Mouse (Mus musculus) liver, embryonic 11.5 days (tissue): ENCODE data around the gene Tmem150c. TPM values are rescaled to one million over a fixed set of nuclear protein-coding genes. Genes with fewer than 3 reads are reported as not detected.

Experiments used
- ATAC-seq: fragments of 200-750 bp; cut with Nextera tagmentation; replicated peaks from 2 replicates; pipeline ENCODE4 v1.8.0; 2017; ENCODE audit warnings: moderate number of reproducible peaks, mild to moderate bottlenecking, moderate TSS enrichment, moderate library complexity; ENCODE audit not compliant: low FRiP score
- DNase-seq: peaks from one replicate; pipeline ENCODE4 v3.0.0-alpha.2; 2017; ENCODE audit warnings: low spot score
- H3K27ac ChIP-seq: fragments of 300-500 bp; sonication (generic); 2 replicates; pipeline ENCODE4 v1.5.1; 2014; ENCODE audit warnings: mild to moderate bottlenecking, low read depth, low read length, control low read depth
- H3K27me3 ChIP-seq: fragments of 300-500 bp; sonication (generic); replicated peaks from 2 replicates; pipeline ENCODE4 v1.6.1; 2014; ENCODE audit warnings: low read length, mixed read lengths; ENCODE audit not compliant: control insufficient read depth, insufficient read depth
- H3K36me3 ChIP-seq: fragments of 300-500 bp; sonication (generic); 2 replicates; pipeline ENCODE4 v1.6.1; 2014; ENCODE audit warnings: mild to moderate bottlenecking, low read length, moderate library complexity, mixed read lengths; ENCODE audit not compliant: control insufficient read depth, insufficient read depth
- H3K4me1 ChIP-seq: fragments of 300-500 bp; sonication (generic); replicated peaks from 2 replicates; pipeline ENCODE4 v1.6.1; 2014; ENCODE audit warnings: low read length, mixed read lengths; ENCODE audit not compliant: control insufficient read depth, insufficient read depth
- H3K4me2 ChIP-seq: fragments of 300-500 bp; sonication (generic); 2 replicates; pipeline ENCODE4 v1.6.1; 2014; ENCODE audit warnings: mild to moderate bottlenecking, control low read depth, moderate library complexity
- H3K4me3 ChIP-seq: fragments of 300-500 bp; sonication (generic); 2 replicates; pipeline ENCODE4 v1.5.1; 2014; ENCODE audit warnings: low read depth, low read length, control low read depth
- H3K9ac ChIP-seq: fragments of 300-500 bp; sonication (generic); 2 replicates; pipeline ENCODE4 v1.6.1; 2014; ENCODE audit warnings: low read depth, low read length, control low read depth
- H3K9me3 ChIP-seq: fragments of 300-500 bp; sonication (generic); 2 replicates; pipeline ENCODE4 v1.6.1; 2016; ENCODE audit warnings: low read length, inconsistent platforms, mixed read lengths; ENCODE audit not compliant: control insufficient read depth
- WGBS: fragments of 180-500 bp; shearing (Covaris S2); extraction: QIAGEN DNeasy Blood & Tissue Kit; methylation state at CpG from one replicate; pipeline ENCODE4 v1.1.7; 2014; 5-methylcytosine and 5-hydroxymethylcytosine counted together
- polyA plus RNA-seq: library from polyadenylated mRNA; unstranded; fragments of >200 nt; fragmentation: Nextera tagmentation; extraction: Ambion mirVana; gene quantifications from 2 replicates; pipeline ENCODE4 v1.2.1, GENCODE M21; 2014

Gene Tmem150c
- polyA plus RNA-seq, 1 experiment from 2014 or later, result 2.3 TPM

DNA sequence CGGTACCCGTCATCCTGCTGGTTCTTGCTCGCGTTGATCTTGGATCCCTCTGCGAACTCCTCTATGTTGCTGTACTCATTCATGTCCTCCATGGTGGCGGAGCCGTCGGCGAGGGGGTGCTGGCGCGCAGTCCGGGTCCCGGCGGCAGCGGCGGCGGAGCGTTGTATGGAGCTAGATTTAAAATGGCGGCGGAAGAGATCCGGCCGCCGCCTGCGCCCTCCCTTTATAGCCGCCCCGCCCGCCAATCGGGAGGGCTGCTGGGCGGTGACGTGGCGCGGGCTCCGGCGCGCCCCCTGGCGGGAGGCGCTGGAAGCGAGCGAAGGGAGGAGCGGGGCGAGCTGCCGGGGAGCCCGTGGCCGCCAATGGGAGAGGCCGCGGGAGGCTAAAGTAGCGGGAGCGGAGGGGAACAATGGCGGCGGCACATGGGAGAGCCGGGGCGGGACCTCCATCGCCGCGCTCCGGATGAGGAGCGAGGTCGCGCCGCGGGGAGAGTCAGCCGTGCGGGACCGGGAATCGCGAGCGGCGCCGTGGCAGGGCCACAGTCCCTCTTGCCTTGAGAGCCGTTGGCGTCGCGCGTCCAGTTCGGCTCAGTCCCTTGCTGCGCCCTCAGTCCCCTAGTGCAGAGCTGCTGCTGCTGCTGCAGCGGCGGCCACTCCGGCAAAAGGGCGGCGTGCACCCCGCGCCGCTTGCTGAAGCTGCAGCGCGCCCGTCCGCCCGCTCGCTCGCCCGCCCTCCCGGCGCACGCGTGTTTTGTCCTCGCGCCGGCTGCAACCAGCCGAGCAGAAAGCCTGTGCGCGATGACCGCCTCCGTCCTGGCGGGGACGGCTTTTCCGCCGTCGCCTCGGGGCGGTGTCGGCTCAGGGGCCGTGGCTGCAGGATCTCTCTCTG, 120.7 kb downstream of the Tmem150c start:
- Histone ChIP-seq H3K36me3 (peaks cover 26% of the 10 kb centered on the region), H3K4me3 (peak overlapping the region; percentile 93), H3K9me3 (no peaks in the 10 kb centered on the region), H3K4me1 (peaks cover 24% of the 10 kb centered on the region), H3K27ac (peak overlapping the region; percentile 98), H3K9ac (peak overlapping the region; percentile 100), H3K4me2 (peak overlapping the region; percentile 83), H3K27me3 (no peaks in the 10 kb centered on the region)
- WGBS, result under 1% methylated on average over 113 of the region's 113 CpGs
- DNase-seq (peak; percentile 95), ATAC-seq (peak; percentile 77)

DNA sequence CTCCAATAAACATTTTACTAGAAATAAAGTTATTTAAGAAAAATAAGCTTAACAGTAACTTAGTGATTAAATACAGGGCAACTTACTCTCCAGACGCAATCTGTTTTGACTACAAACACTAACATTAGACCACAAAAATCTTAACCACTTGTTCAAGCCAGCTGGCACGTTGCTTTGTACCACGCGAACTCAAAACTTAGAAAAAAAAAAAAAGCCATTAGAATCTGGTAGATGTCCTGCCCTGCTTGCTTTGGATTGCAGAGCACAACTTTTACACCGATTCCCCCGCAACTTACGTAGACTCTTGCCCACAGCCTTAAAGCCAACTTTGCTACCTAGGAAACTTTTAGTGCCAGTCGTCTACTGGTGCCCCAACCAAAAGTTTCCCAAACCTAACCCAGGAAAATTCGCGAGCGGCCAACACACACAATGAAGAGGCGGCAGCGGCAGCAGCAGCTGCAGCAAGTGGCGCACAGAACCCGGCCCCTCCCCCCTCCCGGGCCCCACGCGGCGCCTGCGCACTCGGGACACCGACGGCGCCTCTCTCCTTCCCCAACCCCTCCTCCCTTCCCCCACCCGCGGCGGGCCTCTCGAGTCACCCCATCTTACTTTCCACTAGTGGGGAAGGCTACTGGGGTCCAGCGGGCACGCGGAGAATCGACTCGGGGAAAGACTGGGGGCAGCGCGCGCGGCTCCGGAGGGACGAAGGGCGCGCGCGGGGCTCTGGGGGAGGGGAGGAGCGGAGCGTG, 121.5 kb downstream of the Tmem150c start:
- WGBS, result 1% methylated on average over 45 of the region's 45 CpGs
- peak; percentile 86 for DNase-seq
- H3K4me1 ChIP-seq, result peaks cover 16% of the 10 kb centered on the region
- H3K27me3 ChIP-seq, result no peaks in the 10 kb centered on the region
- H3K4me3 ChIP-seq, result peak overlapping the region; percentile 93
- H3K27ac ChIP-seq, result peak overlapping the region; percentile 89
- peak; percentile 32 for ATAC-seq
- no peaks in the 10 kb centered on the region for H3K9me3 ChIP-seq
- peak overlapping the region; percentile 100 for H3K9ac ChIP-seq
- peaks cover 31% of the 10 kb centered on the region for H3K36me3 ChIP-seq
- H3K4me2 ChIP-seq, result peak overlapping the region; percentile 83

DNA sequence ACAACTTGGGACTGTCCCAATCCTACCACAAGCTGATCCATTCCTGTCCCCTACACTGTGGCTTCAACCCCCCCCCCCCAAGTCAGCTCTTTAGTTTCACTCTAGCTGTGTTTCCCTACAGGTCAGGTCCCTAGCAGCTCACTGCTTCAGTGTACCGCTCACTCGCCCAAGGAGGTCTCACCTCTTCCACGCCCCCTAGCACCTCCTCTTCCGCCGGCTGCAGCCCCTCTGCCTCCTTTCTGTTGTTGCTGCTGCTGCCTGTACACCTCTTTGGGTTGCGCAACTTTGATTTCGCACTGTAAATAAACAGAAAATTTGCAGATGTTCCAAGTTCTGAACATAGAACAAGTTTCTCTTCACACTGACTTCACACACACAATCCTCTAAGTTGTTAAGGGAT, 122.9 kb downstream of the Tmem150c start:
- Histone ChIP-seq H3K36me3 (peaks cover 40% of the 10 kb centered on the region), H3K27me3 (no peaks in the 10 kb centered on the region), H3K27ac (no peak overlapping the region), H3K4me2 (peak overlapping the region; percentile 83), H3K4me1 (peaks cover 12% of the 10 kb centered on the region), H3K9me3 (no peaks in the 10 kb centered on the region), H3K9ac (peak overlapping the region; percentile 43; the same call in 1 of the 2 replicates), H3K4me3 (peak overlapping the region; percentile 93)
- ATAC-seq (no peak), DNase-seq (no peak)
- WGBS, result 35% methylated on average over 7 of the region's 7 CpGs

DNA sequence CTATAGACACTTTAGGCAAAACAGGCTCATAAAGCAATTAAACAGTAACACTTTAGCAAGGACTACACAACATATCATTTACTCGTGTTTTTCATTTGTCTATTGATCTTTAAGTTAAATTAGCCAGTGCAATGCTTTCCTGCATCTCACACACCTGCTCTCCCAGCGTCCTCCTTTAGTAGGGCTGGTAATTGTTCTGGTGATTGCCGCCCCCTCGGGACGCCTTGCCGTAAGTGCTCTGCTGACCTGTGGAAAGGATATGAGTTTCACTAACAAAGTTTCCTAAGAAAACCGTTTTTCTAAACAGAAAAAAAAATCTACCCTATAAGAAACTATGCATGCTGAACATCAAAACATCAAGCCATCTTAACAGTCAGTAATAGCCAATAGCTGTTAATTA, 123.7 kb downstream of the Tmem150c start:
- 77% methylated on average over 7 of the region's 7 CpGs for WGBS
- Histone ChIP-seq H3K4me1 (peaks cover 7% of the 10 kb centered on the region), H3K36me3 (peaks cover 40% of the 10 kb centered on the region), H3K9me3 (no peaks in the 10 kb centered on the region), H3K4me2 (peak overlapping the region; percentile 83), H3K9ac (no peak overlapping the region), H3K27me3 (no peaks in the 10 kb centered on the region), H3K27ac (no peak overlapping the region), H3K4me3 (no peak overlapping the region)
- ATAC-seq (no peak), DNase-seq (no peak)

DNA sequence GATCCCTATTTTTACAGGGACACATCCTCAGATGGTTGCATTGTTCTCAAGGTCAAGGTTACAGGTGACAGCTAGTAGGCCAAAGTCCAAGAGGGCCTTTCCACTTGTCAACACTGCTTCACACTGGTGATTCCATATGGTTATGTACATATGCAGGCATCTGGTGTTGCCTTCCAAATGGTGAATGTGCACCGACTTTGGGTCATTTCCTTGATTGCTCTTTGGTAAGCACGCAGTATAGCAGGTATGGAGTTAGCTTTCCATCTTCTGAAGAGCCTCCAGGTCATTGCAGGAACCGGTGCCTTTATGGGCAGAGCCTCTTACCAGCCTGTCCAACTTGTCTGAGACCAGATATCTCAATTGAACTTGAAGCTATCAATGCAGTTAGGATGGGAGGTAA, 127.0 kb downstream of the Tmem150c start:
- H3K4me1 ChIP-seq, result peaks cover 5% of the 10 kb centered on the region
- ATAC-seq (peak; percentile 17; the same call in 1 of the 2 replicates), DNase-seq (no peak)
- H3K27me3 ChIP-seq, result no peaks in the 10 kb centered on the region
- no peak overlapping the region for H3K9ac ChIP-seq
- no peaks in the 10 kb centered on the region for H3K9me3 ChIP-seq
- no peak overlapping the region for H3K27ac ChIP-seq
- 73% methylated on average over 3 of the region's 3 CpGs for WGBS
- H3K4me2 ChIP-seq, result no peak overlapping the region
- H3K36me3 ChIP-seq, result peaks cover 39% of the 10 kb centered on the region
- H3K4me3 ChIP-seq, result no peak overlapping the region

DNA sequence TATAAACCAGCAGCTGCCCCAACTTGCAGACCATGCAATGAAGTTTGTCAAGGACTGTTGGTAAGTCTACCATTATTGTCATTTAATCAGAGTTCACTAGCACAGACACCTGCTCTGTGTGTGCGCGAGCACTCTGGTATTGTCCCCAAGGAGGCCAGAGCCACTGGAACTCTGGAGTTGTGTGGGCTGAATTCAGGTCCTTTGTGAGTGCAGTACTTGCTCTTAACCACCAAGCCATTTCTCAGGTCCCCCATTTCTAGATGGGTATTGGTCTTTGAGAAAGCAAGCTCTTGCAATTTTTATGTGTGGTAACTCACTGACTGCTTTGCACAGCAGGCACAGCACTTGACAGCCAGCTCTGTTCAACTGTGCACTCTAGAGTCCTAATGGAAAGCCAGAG, 127.5 kb downstream of the Tmem150c start:
- Histone ChIP-seq H3K27ac (no peak overlapping the region), H3K9ac (no peak overlapping the region), H3K4me2 (no peak overlapping the region), H3K27me3 (no peaks in the 10 kb centered on the region), H3K9me3 (no peaks in the 10 kb centered on the region), H3K36me3 (peaks cover 35% of the 10 kb centered on the region), H3K4me3 (no peak overlapping the region), H3K4me1 (peaks cover 2% of the 10 kb centered on the region)
- WGBS, result 85% methylated on average over 2 of the region's 2 CpGs
- ATAC-seq (peak; percentile 23; the same call in 1 of the 2 replicates), DNase-seq (peak; percentile 52)

DNA sequence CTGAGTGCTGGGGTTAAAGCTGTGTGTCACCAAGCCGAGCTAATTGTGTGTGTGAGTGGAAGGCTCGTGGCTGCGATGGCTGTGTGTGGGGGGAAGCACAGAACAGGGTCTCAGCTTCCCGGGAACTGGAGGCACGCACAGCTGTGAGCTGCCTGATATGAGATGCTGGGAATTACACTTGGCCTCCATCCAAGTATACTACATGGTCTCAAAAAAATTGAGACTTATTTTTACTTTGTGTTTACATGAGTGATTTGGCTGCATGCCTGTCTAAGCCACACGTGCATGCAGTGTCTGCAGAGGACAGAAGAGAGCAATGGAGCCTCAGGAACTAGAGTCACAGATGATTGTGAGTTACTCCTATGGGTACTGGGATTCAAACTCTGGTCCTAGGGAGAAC, 129.5 kb downstream of the Tmem150c start:
- WGBS, result 53% methylated on average over 6 of the region's 6 CpGs
- Histone ChIP-seq H3K27ac (no peak overlapping the region), H3K36me3 (peaks cover 23% of the 10 kb centered on the region), H3K4me3 (no peak overlapping the region), H3K9me3 (no peaks in the 10 kb centered on the region), H3K9ac (no peak overlapping the region), H3K4me2 (no peak overlapping the region), H3K4me1 (no peaks in the 10 kb centered on the region; the same call in 1 of the 2 replicates), H3K27me3 (no peaks in the 10 kb centered on the region)
- ATAC-seq (peak; percentile 46), DNase-seq (no peak)
